Mouse (Mus musculus) heart, adult 2 months (tissue): ENCODE data around the gene Gm16181.

ENCODE experiments used
- CTCF ChIP-seq: fragments of 200-600 bp; IDR thresholded peaks from 2 replicates; pipeline ENCODE4 v1.8.1; 2022; ENCODE audit warnings: antibody characterized with exemption, mild to moderate bottlenecking, moderate library complexity
- EP300 ChIP-seq: fragments of 200-500 bp; IDR thresholded peaks from 2 replicates; pipeline ENCODE4 v1.6.1; 2011; ENCODE audit warnings: low read depth, low read length, control low read depth; ENCODE audit not compliant: insufficient read depth
- POLR2A ChIP-seq: fragments of 200-500 bp; IDR thresholded peaks from 2 replicates; pipeline ENCODE4 v1.6.1; 2011; ENCODE audit warnings: mild to moderate bottlenecking, low read depth, low read length, control low read depth; ENCODE audit not compliant: insufficient read depth

- no peak for TF ChIP-seq POLR2A
- no peak for TF ChIP-seq EP300
- no peak for TF ChIP-seq CTCF
These were observed 7.6 kb upstream of the Gm16181 start for GRCm38 (mm10) chr17:35213071-35213470.
